Mouse (Mus musculus) intestine, postnatal 0 days (tissue): ENCODE measurements at regions not wholly inside any gene's neighbourhood (a gene's known extent, or its start where the extent isn't known, plus 50 kb on each side); places are given as distances from the start of the nearest gene placed in this dataset.

Source experiments
- ATAC-seq: fragments of 200-750 bp; cut with Nextera tagmentation; 2 replicates; pipeline ENCODE4 v1.8.0; 2017; ENCODE audit warnings: mild to moderate bottlenecking, moderate TSS enrichment, moderate library complexity
- H3K27ac ChIP-seq: fragments of 300-500 bp; sonication (generic); 2 replicates; pipeline ENCODE4 v1.5.1; 2014; ENCODE audit warnings: mild to moderate bottlenecking, low read depth, low read length, moderate library complexity
- H3K27me3 ChIP-seq: fragments of 300-500 bp; sonication (generic); replicated peaks from 2 replicates; pipeline ENCODE4 v1.6.1; 2014; ENCODE audit warnings: low read length, mixed read lengths; ENCODE audit not compliant: control insufficient read depth, insufficient read depth
- H3K36me3 ChIP-seq: fragments of 300-500 bp; sonication (generic); 2 replicates; pipeline ENCODE4 v1.6.1; 2014; ENCODE audit warnings: mild to moderate bottlenecking, moderate library complexity; ENCODE audit not compliant: control insufficient read depth, insufficient read depth
- H3K4me1 ChIP-seq: fragments of 300-500 bp; sonication (generic); replicated peaks from 2 replicates; pipeline ENCODE4 v1.6.1; 2014; ENCODE audit warnings: antibody characterized with exemption, low read length, mixed read lengths; ENCODE audit not compliant: control insufficient read depth, insufficient read depth
- H3K4me2 ChIP-seq: fragments of 300-500 bp; sonication (generic); replicated peaks from 2 replicates; pipeline ENCODE4 v1.6.1; 2014; ENCODE audit warnings: low read depth, mild to moderate bottlenecking, moderate library complexity
- H3K4me3 ChIP-seq: fragments of 300-500 bp; sonication (generic); 2 replicates; pipeline ENCODE4 v1.5.1; 2014; ENCODE audit warnings: low read depth, low read length
- H3K9ac ChIP-seq: fragments of 300-500 bp; sonication (generic); 2 replicates; pipeline ENCODE4 v1.6.1; 2014; ENCODE audit warnings: mild to moderate bottlenecking, low read depth, low read length
- H3K9me3 ChIP-seq: fragments of 300-500 bp; sonication (generic); 2 replicates; pipeline ENCODE4 v1.6.1; 2016; ENCODE audit warnings: mixed run types; ENCODE audit not compliant: control insufficient read depth
- CTCF ChIP-seq: sonication (generic); IDR thresholded peaks from 2 replicates; pipeline ENCODE4 v1.5.1; 2016; ENCODE audit warnings: low read depth, mild to moderate bottlenecking, control low read depth, antibody characterized with exemption, moderate library complexity
- WGBS: fragments of 180-500 bp; shearing (Covaris S2); extraction: QIAGEN DNeasy Blood & Tissue Kit; methylation state at CpG from one replicate; pipeline ENCODE4 v1.1.7; 2014; 5-methylcytosine and 5-hydroxymethylcytosine counted together

- H3K27me3 ChIP-seq, result no peaks in the 10 kb centered on the region
- no peaks in the 10 kb centered on the region for H3K36me3 ChIP-seq
- H3K4me2 ChIP-seq, result no peak overlapping the region
- no peaks in the 10 kb centered on the region for H3K9me3 ChIP-seq
- H3K4me1 ChIP-seq, result no peaks in the 10 kb centered on the region
- H3K27ac ChIP-seq, result no peak overlapping the region
- TF ChIP-seq CTCF, result 0 out of 2 replicates have a peak, but pooled peaks have one; percentile 17
- H3K4me3 ChIP-seq, result no peak overlapping the region
- ATAC-seq, result no peak
- 74% methylated on average over 6 of the region's 6 CpGs for WGBS
- no peak overlapping the region for H3K9ac ChIP-seq
These were observed 793.3 kb downstream of the Tmem132b start for GRCm38 (mm10) chr5:126324847-126325246.

- ATAC-seq, result no peak
- H3K9me3 ChIP-seq, result no peaks in the 10 kb centered on the region
- H3K4me3 ChIP-seq, result no peak overlapping the region
- no peaks in the 10 kb centered on the region for H3K27me3 ChIP-seq
- no peak overlapping the region for H3K27ac ChIP-seq
- no peak overlapping the region for H3K9ac ChIP-seq
- no peaks in the 10 kb centered on the region for H3K4me1 ChIP-seq
- no peaks in the 10 kb centered on the region for H3K36me3 ChIP-seq
- 34% methylated on average over 3 of the region's 3 CpGs for WGBS
- TF ChIP-seq CTCF, result no peak
- H3K4me2 ChIP-seq, result no peak overlapping the region
These were observed 796.7 kb downstream of the Tmem132b start for GRCm38 (mm10) chr5:126328276-126328675.

GRCm38 (mm10) chr5:126335091-126335490 is 803.5 kb downstream of the Tmem132b start:
- no peak for TF ChIP-seq CTCF
- ATAC-seq, result no peak
- WGBS, result 62% methylated on average over 7 of the region's 7 CpGs

GRCm38 (mm10) chr5:126335553-126336520 is 804.3 kb downstream of the Tmem132b start:
- H3K9ac ChIP-seq, result no peak overlapping the region
- H3K4me3 ChIP-seq, result no peak overlapping the region
- no peaks in the 10 kb centered on the region for H3K9me3 ChIP-seq
- H3K36me3 ChIP-seq, result no peaks in the 10 kb centered on the region
- H3K4me1 ChIP-seq, result no peaks in the 10 kb centered on the region
- H3K4me2 ChIP-seq, result no peak overlapping the region
- H3K27me3 ChIP-seq, result no peaks in the 10 kb centered on the region
- ATAC-seq, result no peak
- TF ChIP-seq CTCF, result no peak
- 66% methylated on average over 6 of the region's 6 CpGs for WGBS
- no peak overlapping the region for H3K27ac ChIP-seq

More at GRCm38 (mm10) chr5:126335091-126335490, 803.5 kb downstream of the Tmem132b start:
- Histone ChIP-seq H3K36me3 (no peaks in the 10 kb centered on the region), H3K27ac (no peak overlapping the region), H3K4me2 (no peak overlapping the region), H3K4me1 (no peaks in the 10 kb centered on the region), H3K27me3 (no peaks in the 10 kb centered on the region), H3K9me3 (no peaks in the 10 kb centered on the region), H3K4me3 (no peak overlapping the region), H3K9ac (no peak overlapping the region)

GRCm38 (mm10) chr5:126337884-126338283 is 806.3 kb downstream of the Tmem132b start:
- no peak for TF ChIP-seq CTCF
- Histone ChIP-seq H3K4me1 (no peaks in the 10 kb centered on the region), H3K27me3 (no peaks in the 10 kb centered on the region), H3K9me3 (no peaks in the 10 kb centered on the region), H3K27ac (no peak overlapping the region), H3K4me2 (no peak overlapping the region), H3K36me3 (no peaks in the 10 kb centered on the region), H3K9ac (no peak overlapping the region), H3K4me3 (no peak overlapping the region)
- ATAC-seq, result no peak
- WGBS, result 78% methylated on average over 1 of the region's 1 CpGs

- no peak overlapping the region for H3K9ac ChIP-seq
- no peak for ATAC-seq
- no peak overlapping the region for H3K4me2 ChIP-seq
- H3K9me3 ChIP-seq, result no peaks in the 10 kb centered on the region
- H3K27ac ChIP-seq, result no peak overlapping the region
- no peaks in the 10 kb centered on the region for H3K4me1 ChIP-seq
- no peak for TF ChIP-seq CTCF
- no peaks in the 10 kb centered on the region for H3K36me3 ChIP-seq
- H3K27me3 ChIP-seq, result no peaks in the 10 kb centered on the region
- WGBS, result 90% methylated on average over 9 of the region's 9 CpGs
- no peak overlapping the region for H3K4me3 ChIP-seq
These were observed 812.0 kb downstream of the Tmem132b start for GRCm38 (mm10) chr5:126343570-126343969.
